Mouse (Mus musculus): ENCODE measurements around the gene Krt16.
"Not testable (repeated sequence)": the region's sequence is repeated elsewhere in the genome, so short reads cannot be mapped to it uniquely, and the experiment has no call there.

Gene Krt16

GRCm38 (mm10) chr11:100254360-100255090 is 5.8 kb upstream of the Krt16 start:
- no peak for DNase-seq

- DNase-seq: not testable (repeated sequence)
These were observed 2.2 kb downstream of the Krt16 start for GRCm38 (mm10) chr11:100246471-100246870.

- DNase-seq: not testable (repeated sequence)
These were observed 8.4 kb downstream of the Krt16 start for GRCm38 (mm10) chr11:100240272-100240671.

GRCm38 (mm10) chr11:100221741-100222140 is 27.0 kb downstream of the Krt16 start:
- DNase-seq: no peak

GRCm38 (mm10) chr11:100219304-100219703 is 29.4 kb downstream of the Krt16 start:
- DNase-seq: no peak

- DNase-seq: no peak
These were observed 40.2 kb downstream of the Krt16 start for GRCm38 (mm10) chr11:100208542-100208941.

- DNase-seq: no peak
These were observed 41.2 kb downstream of the Krt16 start, which contains the start of gene Krt14 for GRCm38 (mm10) chr11:100207498-100207897. Gene Krt14, minus strand, starts transcription at chr11:100207548.

- DNase-seq: no peak
These were observed 45.3 kb downstream of the Krt16 start for GRCm38 (mm10) chr11:100203448-100203847.

GRCm38 (mm10) chr11:100202906-100203305 is 45.8 kb downstream of the Krt16 start:
- DNase-seq: no peak

- no peak for DNase-seq
These were observed 48.4 kb downstream of the Krt16 start for GRCm38 (mm10) chr11:100200104-100200820.

GRCm38 (mm10) chr11:100198666-100199065 is 50.0 kb downstream of the Krt16 start:
- no peak for DNase-seq
